Mouse (Mus musculus) liver, postnatal 0 days (tissue): Measurements from ENCODE around the gene Tead3.

ENCODE experiments used
- CTCF ChIP-seq: sonication (generic); IDR thresholded peaks from 2 replicates; pipeline ENCODE4 v1.5.1; 2016; ENCODE audit warnings: antibody characterized with exemption, low read depth
- EP300 ChIP-seq: IDR thresholded peaks from 2 replicates; pipeline ENCODE4 v1.6.1; 2016; ENCODE audit warnings: antibody characterized with exemption, low read depth, mild to moderate bottlenecking

DNA sequence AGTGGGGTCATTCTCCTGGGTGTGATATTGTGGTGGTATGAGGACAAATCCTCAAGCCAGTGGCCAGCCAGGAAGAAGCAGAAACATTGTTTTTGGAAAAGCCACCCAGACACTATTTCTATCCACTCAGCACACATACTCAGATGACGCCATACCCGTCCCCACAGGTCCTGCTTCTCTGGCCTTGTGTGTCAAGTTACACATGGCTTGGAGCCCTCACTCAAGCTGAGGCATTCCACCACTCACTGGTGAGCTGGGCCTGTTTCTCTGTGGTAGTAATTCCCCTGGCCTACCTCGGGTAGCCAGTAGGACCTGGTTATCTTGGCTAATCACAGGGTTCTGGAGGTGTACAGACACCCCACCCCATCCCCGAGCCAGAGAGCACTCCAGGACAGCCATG is 56.9 kb downstream of the Tead3 start:
- TF ChIP-seq CTCF (no peak), EP300 (no peak)
